Mouse (Mus musculus): ENCODE measurements around the gene Supv3l1. TPM values are rescaled to one million over a fixed set of nuclear protein-coding genes. Genes with fewer than 3 reads are reported as not detected.

The Supv3l1 gene
- polyA plus RNA-seq, 2 experiments: 14.4 to 16.4 TPM

DNA sequence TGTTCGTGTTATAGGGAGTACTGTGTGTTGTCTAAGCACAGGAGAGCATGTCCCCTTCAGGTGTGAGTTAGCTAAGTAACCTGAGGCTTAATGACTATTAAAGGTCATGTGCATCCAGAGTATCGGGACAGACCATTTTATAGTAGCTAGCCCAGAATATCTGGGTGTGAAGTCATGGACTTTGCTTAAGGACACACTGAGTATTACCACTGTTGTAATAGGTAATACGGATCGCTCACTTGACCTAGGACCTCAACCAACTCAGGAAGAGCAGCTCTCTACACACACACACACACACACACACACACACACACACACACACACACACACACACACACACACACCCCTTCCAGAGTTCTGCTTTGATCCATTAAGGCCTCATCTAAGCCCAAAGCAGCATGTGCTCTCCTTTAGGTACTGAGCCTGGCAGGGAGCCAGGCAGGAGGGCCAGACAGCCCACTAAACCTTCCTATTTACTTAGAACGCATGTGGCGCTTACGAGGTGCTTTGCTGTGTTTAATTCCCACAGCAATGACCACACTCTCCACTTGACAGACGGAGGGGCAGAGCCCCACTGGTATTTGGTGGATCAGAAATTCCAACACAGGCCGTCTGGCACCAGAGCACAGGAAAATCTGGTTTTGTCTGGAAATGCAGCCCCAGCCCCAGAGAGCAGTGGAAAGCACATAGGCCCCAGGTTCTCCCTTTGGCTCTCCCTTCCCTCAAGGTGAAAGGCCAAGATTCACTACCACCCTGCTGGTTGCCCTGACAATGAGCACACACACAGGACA is 24.3 kb downstream of the Supv3l1 start:
- Histone ChIP-seq H3K36me3 (replicated peaks; ENCODE audit: control insufficient read depth, insufficient read depth, low read depth) (peaks cover 19% of the 10 kb centered on the region), H3K4me2 (ENCODE audit: low read depth) (no peak overlapping the region), H3K9ac (replicated peaks) (no peak overlapping the region), H3K4me3 (ENCODE audit: insufficient read depth in 1 of 2, low read depth in 2 of 2, low read length in 2 of 2) (no peak overlapping the region), H3K27ac (no peak overlapping the region), H3K9me3 (ENCODE audit: control insufficient read depth, low read length) (no peaks in the 10 kb centered on the region), H3K4me1 (replicated peaks; ENCODE audit: control insufficient read depth in 2 of 2, insufficient read depth in 2 of 2, low read length in 1 of 2) (peaks cover 0 to 4% of the 10 kb centered on the region in 2 experiments; a peak in 1 of 4 replicates), H3K27me3 (ENCODE audit: control insufficient read depth, insufficient read depth, low read length) (no peaks in the 10 kb centered on the region)
- ATAC-seq (ENCODE audit: insufficient read depth) (no peak), DNase-seq (ENCODE audit: low read depth in 3 of 3, low spot score in 3 of 3) (no peak)
- WGBS (ENCODE audit: insufficient replicate concordance): 59% methylated on average over 9 of the region's 9 CpGs
- TF ChIP-seq EP300 (IDR thresholded peaks at IDR 0.05; ENCODE audit: low read depth): no peak
- no peak for TF ChIP-seq CTCF (IDR thresholded peaks at IDR 0.05; ENCODE audit: low read depth)

DNA sequence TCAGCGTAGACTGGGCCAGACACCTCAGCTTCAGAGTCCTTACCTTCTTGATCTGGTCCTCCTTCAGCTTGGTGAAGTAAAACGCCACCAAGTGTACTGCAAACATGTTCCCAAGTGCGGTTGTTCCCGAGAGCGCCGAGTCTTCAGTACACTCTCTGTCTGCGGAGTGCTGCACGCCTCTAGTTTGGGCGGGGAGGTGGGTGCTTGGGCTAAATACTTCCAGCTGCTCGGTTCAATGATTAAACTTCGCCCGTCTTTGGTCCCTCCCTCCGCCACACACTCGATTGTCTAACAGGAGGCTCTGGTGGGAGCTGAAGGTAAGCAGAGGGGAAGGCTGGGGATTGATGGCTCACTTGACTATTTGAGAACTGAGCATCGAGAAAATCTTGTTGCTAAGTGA is 27.3 kb downstream of the Supv3l1 start, which contains the start of gene Hkdc1:
Gene Hkdc1 (minus strand): TSS at position 237 of the 400 bp plus-strand sequence.
- WGBS (ENCODE audit: insufficient replicate concordance): 57% methylated on average over 15 of the region's 15 CpGs
- H3K4me1 ChIP-seq (replicated peaks; ENCODE audit: control insufficient read depth in 2 of 2, insufficient read depth in 2 of 2, low read length in 1 of 2): peaks cover 0 to 4% of the 10 kb centered on the region in 2 experiments; a peak in 1 of 4 replicates
- H3K4me2 ChIP-seq (ENCODE audit: low read depth): peak within 1 kb of the TSS; percentile 36
- TF ChIP-seq CTCF (IDR thresholded peaks at IDR 0.05; ENCODE audit: low read depth) (no peak), EP300 (IDR thresholded peaks at IDR 0.05; ENCODE audit: low read depth) (no peak)
- H3K9me3 ChIP-seq (ENCODE audit: control insufficient read depth, low read length): no peaks in the 10 kb centered on the region
- peak within 1 kb of the TSS; percentile 4 to 44; a peak in 3 of 4 replicates for H3K4me3 ChIP-seq (ENCODE audit: insufficient read depth in 1 of 2, low read depth in 2 of 2, low read length in 2 of 2)
- ATAC-seq (ENCODE audit: insufficient read depth) (no peak), DNase-seq (ENCODE audit: low read depth in 3 of 3, low spot score in 3 of 3) (no peak)
- no peaks in the 10 kb centered on the region for H3K27me3 ChIP-seq (ENCODE audit: control insufficient read depth, insufficient read depth, low read length)
- no peak within 1 kb of the TSS for H3K9ac ChIP-seq (replicated peaks)
- H3K36me3 ChIP-seq (replicated peaks; ENCODE audit: control insufficient read depth, insufficient read depth, low read depth): no peaks in the 10 kb centered on the region
- no peak within 1 kb of the TSS for H3K27ac ChIP-seq

DNA sequence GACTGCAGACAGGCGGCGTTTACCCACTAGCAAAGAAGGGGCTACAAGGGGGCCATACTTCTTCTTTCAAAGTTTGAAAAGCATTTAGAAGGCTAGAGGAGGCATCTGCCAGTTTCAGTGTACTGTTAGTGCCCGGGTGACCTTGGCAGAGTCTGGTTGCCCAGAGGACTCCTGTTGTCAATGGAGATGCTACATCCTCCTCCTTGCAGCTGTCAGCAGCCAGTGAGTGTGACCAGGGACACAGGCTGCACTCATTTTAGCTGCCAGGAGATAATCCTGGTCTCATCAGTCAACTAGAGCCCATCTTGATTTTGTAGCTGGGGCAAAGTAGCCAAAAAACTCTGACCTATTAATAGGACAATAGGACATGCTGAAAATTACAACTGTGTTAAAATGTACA is 28.4 kb downstream of the Supv3l1 start:
- no peak for ATAC-seq (ENCODE audit: insufficient read depth)

DNA sequence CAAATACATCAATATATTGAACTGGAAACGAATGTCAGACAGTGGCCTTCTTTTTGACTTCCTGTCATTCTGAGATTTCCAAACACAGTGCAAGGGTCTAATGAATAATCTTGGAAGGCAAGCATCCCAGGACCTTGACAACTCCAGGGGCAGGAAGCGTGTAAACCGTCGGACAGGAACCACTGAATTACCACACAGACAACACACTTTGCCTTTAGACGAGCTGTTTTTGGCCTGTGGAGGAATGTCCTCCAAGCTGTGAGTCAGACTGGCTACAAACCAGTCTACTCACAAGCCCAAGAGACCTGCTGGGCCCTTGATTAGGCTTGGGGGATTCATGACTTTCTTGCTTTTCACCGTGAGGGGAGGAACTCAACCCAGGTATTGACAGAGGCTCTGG is 29.1 kb downstream of the Supv3l1 start:
- H3K36me3 ChIP-seq (replicated peaks; ENCODE audit: control insufficient read depth, insufficient read depth, low read depth): no peaks in the 10 kb centered on the region
- H3K27me3 ChIP-seq (ENCODE audit: control insufficient read depth, insufficient read depth, low read length): no peaks in the 10 kb centered on the region
- TF ChIP-seq EP300 (IDR thresholded peaks at IDR 0.05; ENCODE audit: low read depth) (no peak), CTCF (IDR thresholded peaks at IDR 0.05; ENCODE audit: low read depth) (no peak)
- ATAC-seq (ENCODE audit: insufficient read depth): no peak
- H3K9ac ChIP-seq (replicated peaks): no peak overlapping the region
- DNase-seq (ENCODE audit: low read depth in 3 of 3, low spot score in 3 of 3): no peak
- no peak overlapping the region for H3K4me3 ChIP-seq (ENCODE audit: insufficient read depth in 1 of 2, low read depth in 2 of 2, low read length in 2 of 2)
- H3K27ac ChIP-seq: no peak overlapping the region
- H3K4me2 ChIP-seq (ENCODE audit: low read depth): peak overlapping the region; percentile 36
- no peaks in the 10 kb centered on the region for H3K9me3 ChIP-seq (ENCODE audit: control insufficient read depth, low read length)
- WGBS (ENCODE audit: insufficient replicate concordance): 35% methylated on average over 6 of the region's 6 CpGs
- peaks cover 0 to 4% of the 10 kb centered on the region in 2 experiments; a peak in 1 of 4 replicates for H3K4me1 ChIP-seq (replicated peaks; ENCODE audit: control insufficient read depth in 2 of 2, insufficient read depth in 2 of 2, low read length in 1 of 2)

More for the DNA sequence above, 28.4 kb downstream of the Supv3l1 start:
- Histone ChIP-seq H3K4me3 (ENCODE audit: insufficient read depth in 1 of 2, low read depth in 2 of 2, low read length in 2 of 2) (peak overlapping the region in 1 of 2 experiments; percentile 4; a peak in 1 of 4 replicates), H3K36me3 (replicated peaks; ENCODE audit: control insufficient read depth, insufficient read depth, low read depth) (no peaks in the 10 kb centered on the region), H3K9me3 (ENCODE audit: control insufficient read depth, low read length) (no peaks in the 10 kb centered on the region), H3K27me3 (ENCODE audit: control insufficient read depth, insufficient read depth, low read length) (no peaks in the 10 kb centered on the region), H3K4me2 (ENCODE audit: low read depth) (peak overlapping the region; percentile 36), H3K9ac (replicated peaks) (no peak overlapping the region), H3K4me1 (replicated peaks; ENCODE audit: control insufficient read depth in 2 of 2, insufficient read depth in 2 of 2, low read length in 1 of 2) (peaks cover 0 to 4% of the 10 kb centered on the region in 2 experiments; a peak in 1 of 4 replicates), H3K27ac (no peak overlapping the region)
- no peak for TF ChIP-seq EP300 (IDR thresholded peaks at IDR 0.05; ENCODE audit: low read depth)
- no peak for TF ChIP-seq CTCF (IDR thresholded peaks at IDR 0.05; ENCODE audit: low read depth)
- no peak for DNase-seq (ENCODE audit: low read depth in 3 of 3, low spot score in 3 of 3)
- 74% methylated on average over 3 of the region's 3 CpGs for WGBS (ENCODE audit: insufficient replicate concordance)

DNA sequence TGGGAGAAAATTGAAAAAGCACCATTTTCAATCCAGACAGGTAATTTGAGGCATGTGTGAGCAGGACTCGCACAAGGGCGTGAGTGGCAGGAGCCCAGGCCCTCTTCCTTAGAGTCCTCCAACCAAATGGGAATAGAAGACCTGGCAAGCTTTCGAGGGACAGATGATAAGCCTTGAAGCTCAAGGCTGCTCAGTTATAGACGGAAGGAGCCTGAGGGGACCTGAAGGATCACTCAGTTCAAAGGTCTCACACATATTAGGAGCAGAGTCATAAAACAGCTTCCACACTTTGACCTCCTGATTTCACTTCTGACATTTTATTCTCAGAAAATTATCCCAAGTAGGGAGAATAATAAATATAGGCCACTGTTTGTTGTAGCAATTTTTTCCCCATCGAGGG is 30.1 kb downstream of the Supv3l1 start:
- Histone ChIP-seq H3K27ac (no peak overlapping the region), H3K9me3 (ENCODE audit: control insufficient read depth, low read length) (no peaks in the 10 kb centered on the region), H3K4me1 (replicated peaks; ENCODE audit: control insufficient read depth in 2 of 2, insufficient read depth in 2 of 2, low read length in 1 of 2) (peaks cover 0 to 3% of the 10 kb centered on the region in 2 experiments; a peak in 1 of 4 replicates), H3K36me3 (replicated peaks; ENCODE audit: control insufficient read depth, insufficient read depth, low read depth) (no peaks in the 10 kb centered on the region), H3K4me2 (ENCODE audit: low read depth) (no peak overlapping the region), H3K4me3 (ENCODE audit: insufficient read depth in 1 of 2, low read depth in 2 of 2, low read length in 2 of 2) (no peak overlapping the region), H3K27me3 (ENCODE audit: control insufficient read depth, insufficient read depth, low read length) (no peaks in the 10 kb centered on the region), H3K9ac (replicated peaks) (no peak overlapping the region)
- TF ChIP-seq EP300 (IDR thresholded peaks at IDR 0.05; ENCODE audit: low read depth) (no peak), CTCF (IDR thresholded peaks at IDR 0.05; ENCODE audit: low read depth) (no peak)
- DNase-seq (ENCODE audit: low read depth in 3 of 3, low spot score in 3 of 3) (no peak), ATAC-seq (ENCODE audit: insufficient read depth) (no peak)
- WGBS (ENCODE audit: insufficient replicate concordance): 74% methylated on average over 5 of the region's 5 CpGs

Measured in liver, embryonic 14.5 days (tissue).